8 mouse cellular contexts compared by ENCODE assay signal in genomic region chr10:95265576-95265975, GRCm38 (mm10). TPM values are rescaled to one million over a fixed set of nuclear protein-coding genes. Genes with fewer than 3 reads are reported as not detected.
DNase-seq lines count a peak whose midpoint lies in the region; ATAC-seq and TF ChIP-seq lines count a peak whose summit lies in the region.

No protein-coding gene starts in this region.

- no peaks in the 10 kb centered on the region for H3K27me3 ChIP-seq in heart, adult 2 months (ENCODE audit: control insufficient read depth, insufficient read depth, low read length)
- peaks cover 50% of the 10 kb centered on the region for H3K27me3 ChIP-seq in midbrain, embryonic 10.5 days (ENCODE audit: low read depth, poor library complexity, severe bottlenecking)
- H3K27me3 ChIP-seq in midbrain, embryonic 15.5 days (replicated peaks) = peaks cover 23% of the 10 kb centered on the region
- H3K27me3 ChIP-seq in hindbrain, embryonic 16.5 days (replicated peaks; ENCODE audit: control insufficient read depth, insufficient read depth, low read length) = peaks cover 11% of the 10 kb centered on the region
- no peaks in the 10 kb centered on the region for H3K27me3 ChIP-seq in small intestine, adult 2 months (ENCODE audit: control insufficient read depth, insufficient read depth, low read length)

- no peak for DNase-seq in heart, adult 2 months
- no peak for DNase-seq in heart, postnatal 4 days
- DNase-seq in midbrain, embryonic 10.5 days (ENCODE audit: low spot score) = no peak
- no peak for DNase-seq in urinary bladder, adult 2 months (ENCODE audit: low spot score)
- no peak for DNase-seq in yolk sac, embryonic 10.5 days (ENCODE audit: low spot score)

- H3K4me1 ChIP-seq in heart, adult 2 months (ENCODE audit: control insufficient read depth, insufficient read depth, low read length) = peaks cover 6% of the 10 kb centered on the region
- peaks cover 46% of the 10 kb centered on the region for H3K4me1 ChIP-seq in midbrain, embryonic 10.5 days
- peaks cover 12% of the 10 kb centered on the region for H3K4me1 ChIP-seq in midbrain, embryonic 15.5 days
- peaks cover 11% of the 10 kb centered on the region for H3K4me1 ChIP-seq in hindbrain, embryonic 16.5 days (ENCODE audit: control insufficient read depth, insufficient read depth, low read depth, low read length)
- no peaks in the 10 kb centered on the region for H3K4me1 ChIP-seq in small intestine, adult 2 months (ENCODE audit: control insufficient read depth, insufficient read depth, insufficient read length, low read length)

- peak overlapping the region; percentile 96 for H3K27ac ChIP-seq in heart, adult 2 months
- H3K27ac ChIP-seq in midbrain, embryonic 10.5 days (replicated peaks) = no peak overlapping the region
- no peak overlapping the region for H3K27ac ChIP-seq in midbrain, embryonic 15.5 days
- H3K27ac ChIP-seq in hindbrain, embryonic 16.5 days (ENCODE audit: low read depth, low read length) = no peak overlapping the region
- H3K27ac ChIP-seq in small intestine, adult 2 months (ENCODE audit: insufficient read depth, low read depth, low read length) = peak overlapping the region; percentile 88

- H3K79me2 ChIP-seq in heart, adult 2 months (replicated peaks; ENCODE audit: control insufficient read depth, insufficient read depth, low read length) = peaks cover 3% of the 10 kb centered on the region; the same call in 1 of the 2 replicates

- H3K4me2 ChIP-seq in midbrain, embryonic 15.5 days = no peak overlapping the region
- H3K4me2 ChIP-seq in hindbrain, embryonic 16.5 days (ENCODE audit: low read length) = peak overlapping the region; percentile 86; the same call in 1 of the 2 replicates

- H3K9ac ChIP-seq in heart, adult 2 months (ENCODE audit: low read depth, low read length) = peak overlapping the region; percentile 87; the same call in 1 of the 2 replicates
- H3K9ac ChIP-seq in midbrain, embryonic 15.5 days = no peak overlapping the region
- H3K9ac ChIP-seq in hindbrain, embryonic 16.5 days (ENCODE audit: low read depth, low read length) = no peak overlapping the region

- no peak for ATAC-seq in midbrain, embryonic 15.5 days (replicated peaks)
- ATAC-seq in hindbrain, embryonic 16.5 days = no peak

- no peaks in the 10 kb centered on the region for H3K9me3 ChIP-seq in midbrain, embryonic 10.5 days (replicated peaks)
- H3K9me3 ChIP-seq in midbrain, embryonic 15.5 days = no peaks in the 10 kb centered on the region
- no peaks in the 10 kb centered on the region for H3K9me3 ChIP-seq in hindbrain, embryonic 16.5 days (ENCODE audit: control insufficient read depth, low read length)

- intact Hi-C loops in heart, adult 2 months (cut with DNase I) = loop anchor here (1.0 to 5.0 kb wide), 2 partner anchors 33 to 53 kb away; no protein-coding TSS in a partner anchor

- WGBS in heart, adult 2 months = 53% methylated on average over 4 of the region's 4 CpGs
- 35% methylated on average over 4 of the region's 4 CpGs for WGBS in midbrain, embryonic 10.5 days
- WGBS in midbrain, embryonic 15.5 days = 70% methylated on average over 4 of the region's 4 CpGs
- WGBS in hindbrain, embryonic 16.5 days = 70% methylated on average over 4 of the region's 4 CpGs
- WGBS in small intestine, adult 2 months = 60% methylated on average over 4 of the region's 4 CpGs

- TF ChIP-seq EP300 in heart, adult 2 months (IDR thresholded peaks at IDR 0.05; ENCODE audit: insufficient read depth, low read depth, low read length) = no peak

- TF ChIP-seq POLR2A in heart, adult 2 months (IDR thresholded peaks at IDR 0.05; ENCODE audit: insufficient read depth, low read depth, low read length) = no peak
- TF ChIP-seq POLR2A in small intestine, adult 2 months (IDR thresholded peaks at IDR 0.05; ENCODE audit: low read depth, low read length) = no peak

- TF ChIP-seq CTCF in heart, adult 2 months (IDR thresholded peaks at IDR 0.05) = no peak
- TF ChIP-seq CTCF in small intestine, adult 2 months (IDR thresholded peaks at IDR 0.05; ENCODE audit: extremely low read depth, insufficient read length, insufficient replicate concordance, low read depth, low read length) = no peak

- H3K4me3 ChIP-seq in heart, adult 2 months = peak overlapping the region; percentile 57
- peak overlapping the region; percentile 56; the same call in 1 of the 2 replicates for H3K4me3 ChIP-seq in midbrain, embryonic 10.5 days
- no peak overlapping the region for H3K4me3 ChIP-seq in midbrain, embryonic 15.5 days
- no peak overlapping the region for H3K4me3 ChIP-seq in hindbrain, embryonic 16.5 days (ENCODE audit: low read length)
- no peak overlapping the region for H3K4me3 ChIP-seq in small intestine, adult 2 months (ENCODE audit: low read depth, low read length)

- peaks cover 13% of the 10 kb centered on the region; the same call in 1 of the 2 replicates for H3K36me3 ChIP-seq in heart, adult 2 months (ENCODE audit: control insufficient read depth, insufficient read depth, low read length)
- H3K36me3 ChIP-seq in midbrain, embryonic 10.5 days = no peaks in the 10 kb centered on the region
- H3K36me3 ChIP-seq in midbrain, embryonic 15.5 days (replicated peaks) = no peaks in the 10 kb centered on the region
- no peaks in the 10 kb centered on the region for H3K36me3 ChIP-seq in hindbrain, embryonic 16.5 days (ENCODE audit: control insufficient read depth, insufficient read depth, low read length)
- no peaks in the 10 kb centered on the region for H3K36me3 ChIP-seq in small intestine, adult 2 months (ENCODE audit: control insufficient read depth, insufficient read depth, low read length)

RNA-seq across cellular contexts. Expression of gene Cradd, which starts 58.4 kb away (rescaled TPM):
- total RNA-seq in heart, adult 2 months (2021) = 10 to 100 TPM in 1 of 2 experiments, 1 to 10 TPM in 1; 9.9 to 10.3 TPM
- polyA plus RNA-seq in heart, adult 2 months (2012; rRNA removed) = 15.1 and 15.7 TPM in 2 replicates
- total RNA-seq in heart, postnatal 4 days (2021) = 10 to 100 TPM; 11.3 to 12.2 TPM
- polyA plus RNA-seq in midbrain, embryonic 10.5 days (2016; fragmentation: Nextera tagmentation; extraction: Ambion mirVana) = 14.4 and 15.2 TPM in 2 replicates
- polyA plus RNA-seq in midbrain, embryonic 15.5 days (2015; fragmentation: Nextera tagmentation; extraction: Ambion mirVana) = 9.6 and 10.1 TPM in 2 replicates
- 8.7 and 9.2 TPM in 2 replicates for polyA plus RNA-seq in hindbrain, embryonic 16.5 days (2015; fragmentation: Nextera tagmentation; extraction: Ambion mirVana)
- polyA plus RNA-seq in small intestine, adult 2 months (2012; rRNA removed) = 9.3 and 16.7 TPM in 2 replicates
- polyA plus RNA-seq in urinary bladder, adult 2 months (2012; rRNA removed) = 10.7 and 11.4 TPM in 2 replicates

Comparison
In these comparisons a context has a peak if more than half of its experiments do, and no peak if none do; other contexts are left out.
1. H3K4me3 ChIP-seq: peak in heart, adult 2 months (single experiment) and midbrain, embryonic 10.5 days (single experiment); none in midbrain, embryonic 15.5 days (single experiment), hindbrain, embryonic 16.5 days (single experiment) and small intestine, adult 2 months (single experiment).
2. H3K27ac ChIP-seq: peak in heart, adult 2 months (single experiment) and small intestine, adult 2 months (single experiment); none in midbrain, embryonic 10.5 days (single experiment), midbrain, embryonic 15.5 days (single experiment) and hindbrain, embryonic 16.5 days (single experiment).